12 mouse cellular contexts compared by ENCODE assay signal in the genomic region with DNA sequence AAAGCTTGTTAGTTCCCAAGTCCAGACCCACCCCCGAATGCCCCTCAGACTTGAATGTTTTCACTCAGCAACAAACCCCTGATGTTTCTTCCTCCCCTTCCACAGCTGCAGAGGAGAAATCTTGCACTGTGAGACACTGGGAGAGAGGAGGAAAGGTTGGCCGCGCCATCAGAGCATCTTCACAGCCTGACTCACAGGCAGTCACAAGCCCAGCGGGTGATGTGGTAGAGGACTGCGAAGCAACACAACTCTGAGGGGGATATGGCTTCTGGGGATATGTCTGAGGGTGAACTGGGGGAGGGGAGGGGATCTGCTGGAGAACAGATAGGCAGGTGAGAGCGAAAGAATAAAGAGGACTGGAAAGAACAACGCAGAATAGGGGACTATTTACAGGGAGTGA. TPM values are rescaled to one million over a fixed set of nuclear protein-coding genes. Genes with fewer than 3 reads are reported as not detected.
DNase-seq lines count a peak whose midpoint lies in the region; ATAC-seq and TF ChIP-seq lines count a peak whose summit lies in the region.
"Had no signal": no experiment of that assay in that cellular context is flagged by ENCODE, and none has a peak within 500 bp of the region (broad histone marks: within the 10 kb centered on the region; RNA-seq: fewer than 3 reads in every experiment).

No protein-coding gene starts in this region.

- no peaks in the 10 kb centered on the region for H3K36me3 ChIP-seq in liver, embryonic 11.5 days (ENCODE audit: control insufficient read depth, insufficient read depth, low read length)
- H3K36me3 ChIP-seq in liver, postnatal 0 days (replicated peaks; ENCODE audit: insufficient read depth, low read length), result no peaks in the 10 kb centered on the region
- H3K36me3 ChIP-seq in embryonic facial prominence, embryonic 14.5 days (ENCODE audit: control insufficient read depth, insufficient read depth, low read length), result no peaks in the 10 kb centered on the region
- H3K36me3 ChIP-seq in hindbrain, embryonic 15.5 days, result no peaks in the 10 kb centered on the region
- no peaks in the 10 kb centered on the region for H3K36me3 ChIP-seq in midbrain, embryonic 15.5 days (replicated peaks)
- no peaks in the 10 kb centered on the region for H3K36me3 ChIP-seq in kidney, embryonic 14.5 days (ENCODE audit: control insufficient read depth, insufficient read depth, low read length)

- H3K4me3 ChIP-seq in liver, embryonic 11.5 days (ENCODE audit: low read depth, low read length), result no peak overlapping the region
- H3K4me3 ChIP-seq in liver, postnatal 0 days (ENCODE audit: low read depth, low read length), result no peak overlapping the region
- peak overlapping the region; percentile 63; the same call in 1 of the 2 replicates for H3K4me3 ChIP-seq in embryonic facial prominence, embryonic 14.5 days (ENCODE audit: low read depth, low read length)
- peak overlapping the region; percentile 79 for H3K4me3 ChIP-seq in hindbrain, embryonic 15.5 days
- H3K4me3 ChIP-seq in midbrain, embryonic 15.5 days, result peak overlapping the region; percentile 88
- no peak overlapping the region for H3K4me3 ChIP-seq in kidney, embryonic 14.5 days (ENCODE audit: low read length)
- H3K4me3 ChIP-seq: myocyte had no signal

- 25% methylated on average over 7 of the region's 7 CpGs for WGBS in liver, embryonic 11.5 days
- WGBS in liver, postnatal 0 days (ENCODE audit: insufficient replicate concordance), result 27% methylated on average over 7 of the region's 7 CpGs
- 22% methylated on average over 7 of the region's 7 CpGs for WGBS in embryonic facial prominence, embryonic 14.5 days
- WGBS in hindbrain, embryonic 15.5 days, result 15% methylated on average over 7 of the region's 7 CpGs
- whole genome bisulfite sequencing in midbrain, embryonic 15.5 days, result 17% methylated on average over 7 of the region's 7 CpGs
- WGBS in kidney, embryonic 14.5 days, result 16% methylated on average over 7 of the region's 7 CpGs

- TF ChIP-seq EP300 in liver, postnatal 0 days (IDR thresholded peaks at IDR 0.05; ENCODE audit: low read depth), result no peak

- H3K27me3 ChIP-seq in liver, embryonic 11.5 days (replicated peaks; ENCODE audit: control insufficient read depth, insufficient read depth, low read length), result peaks cover 6% of the 10 kb centered on the region; the same call in 1 of the 2 replicates
- peaks cover 17% of the 10 kb centered on the region for H3K27me3 ChIP-seq in liver, postnatal 0 days (ENCODE audit: insufficient read depth, low read length)
- peaks cover 10% of the 10 kb centered on the region for H3K27me3 ChIP-seq in embryonic facial prominence, embryonic 14.5 days (replicated peaks; ENCODE audit: control insufficient read depth, insufficient read depth, low read length)
- H3K27me3 ChIP-seq in hindbrain, embryonic 15.5 days, result no peaks in the 10 kb centered on the region
- H3K27me3 ChIP-seq in midbrain, embryonic 15.5 days (replicated peaks), result no peaks in the 10 kb centered on the region
- peaks cover 7% of the 10 kb centered on the region; the same call in 1 of the 2 replicates for H3K27me3 ChIP-seq in kidney, embryonic 14.5 days (ENCODE audit: control insufficient read depth, insufficient read depth, low read length)

- no peak overlapping the region for H3K9ac ChIP-seq in liver, embryonic 11.5 days (ENCODE audit: low read depth, low read length)
- H3K9ac ChIP-seq in liver, postnatal 0 days (replicated peaks), result no peak overlapping the region
- H3K9ac ChIP-seq in embryonic facial prominence, embryonic 14.5 days (ENCODE audit: low read depth, low read length), result no peak overlapping the region
- peak overlapping the region; percentile 78 for H3K9ac ChIP-seq in hindbrain, embryonic 15.5 days
- peak overlapping the region; percentile 76 for H3K9ac ChIP-seq in midbrain, embryonic 15.5 days
- H3K9ac ChIP-seq in kidney, embryonic 14.5 days (ENCODE audit: low read depth, low read length), result no peak overlapping the region

- H3K9me3 ChIP-seq in liver, embryonic 11.5 days (ENCODE audit: control insufficient read depth, low read length), result no peaks in the 10 kb centered on the region
- no peaks in the 10 kb centered on the region for H3K9me3 ChIP-seq in liver, postnatal 0 days (ENCODE audit: low read length)
- no peaks in the 10 kb centered on the region for H3K9me3 ChIP-seq in embryonic facial prominence, embryonic 14.5 days (ENCODE audit: control insufficient read depth, low read length)
- no peaks in the 10 kb centered on the region for H3K9me3 ChIP-seq in hindbrain, embryonic 15.5 days
- H3K9me3 ChIP-seq in midbrain, embryonic 15.5 days, result no peaks in the 10 kb centered on the region
- no peaks in the 10 kb centered on the region for H3K9me3 ChIP-seq in kidney, embryonic 14.5 days (ENCODE audit: control insufficient read depth, low read length)

- ATAC-seq in liver, embryonic 11.5 days (replicated peaks; ENCODE audit: low FRiP score), result no peak
- no peak for ATAC-seq in liver, postnatal 0 days
- ATAC-seq in embryonic facial prominence, embryonic 14.5 days (ENCODE audit: low read depth), result no peak
- no peak for ATAC-seq in hindbrain, embryonic 15.5 days (ENCODE audit: low FRiP score, low read depth)
- no peak for ATAC-seq in midbrain, embryonic 15.5 days (replicated peaks)
- ATAC-seq in megakaryocyte progenitor cell, adult 5-6 weeks (replicated peaks; ENCODE audit: poor library complexity), result no peak
- ATAC-seq in kidney, embryonic 14.5 days (ENCODE audit: low FRiP score, low TSS enrichment), result no peak

- no peak for DNase-seq in liver, embryonic 11.5 days (ENCODE audit: low spot score)
- DNase-seq in liver, postnatal 0 days, result no peak
- no peak for DNase-seq in embryonic facial prominence, embryonic 14.5 days (ENCODE audit: low spot score)
- DNase-seq in cerebellum, adult 18-20 months, result no peak

- no peak for TF ChIP-seq CTCF in liver, postnatal 0 days (IDR thresholded peaks at IDR 0.05; ENCODE audit: low read depth)

- no peak overlapping the region for H3K27ac ChIP-seq in liver, embryonic 11.5 days (ENCODE audit: low read depth, low read length)
- H3K27ac ChIP-seq in liver, postnatal 0 days (ENCODE audit: low read depth), result no peak overlapping the region
- no peak overlapping the region for H3K27ac ChIP-seq in embryonic facial prominence, embryonic 14.5 days (replicated peaks; ENCODE audit: low read depth, low read length)
- H3K27ac ChIP-seq in hindbrain, embryonic 15.5 days (replicated peaks), result peak overlapping the region; percentile 67
- peak overlapping the region; percentile 75; the same call in 1 of the 2 replicates for H3K27ac ChIP-seq in midbrain, embryonic 15.5 days
- H3K27ac ChIP-seq in kidney, embryonic 14.5 days (ENCODE audit: low read depth, low read length), result no peak overlapping the region

- peak overlapping the region; percentile 100 for H3K4me2 ChIP-seq in liver, embryonic 11.5 days
- no peak overlapping the region for H3K4me2 ChIP-seq in liver, postnatal 0 days (ENCODE audit: low read depth, low read length)
- peak overlapping the region; percentile 98; the same call in 1 of the 2 replicates for H3K4me2 ChIP-seq in embryonic facial prominence, embryonic 14.5 days (ENCODE audit: low read depth, low read length)
- peak overlapping the region; percentile 74 for H3K4me2 ChIP-seq in hindbrain, embryonic 15.5 days
- H3K4me2 ChIP-seq in midbrain, embryonic 15.5 days, result peak overlapping the region; percentile 89
- no peak overlapping the region for H3K4me2 ChIP-seq in kidney, embryonic 14.5 days (replicated peaks; ENCODE audit: low read depth, low read length)

- peaks cover 11% of the 10 kb centered on the region for H3K4me1 ChIP-seq in liver, embryonic 11.5 days (replicated peaks; ENCODE audit: control insufficient read depth, insufficient read depth, low read length)
- H3K4me1 ChIP-seq in liver, postnatal 0 days (ENCODE audit: insufficient read depth), result peaks cover 15% of the 10 kb centered on the region
- peaks cover 15% of the 10 kb centered on the region for H3K4me1 ChIP-seq in embryonic facial prominence, embryonic 14.5 days (ENCODE audit: control insufficient read depth, insufficient read depth, low read length)
- peaks cover 32% of the 10 kb centered on the region for H3K4me1 ChIP-seq in hindbrain, embryonic 15.5 days (replicated peaks)
- peaks cover 28% of the 10 kb centered on the region for H3K4me1 ChIP-seq in midbrain, embryonic 15.5 days
- H3K4me1 ChIP-seq in kidney, embryonic 14.5 days (ENCODE audit: control insufficient read depth, insufficient read depth, low read length), result peaks cover 9% of the 10 kb centered on the region; the same call in 1 of the 2 replicates

RNA-seq across cellular contexts. Expression of a gene that starts 1.3 kb away (rescaled TPM):
- 1.2 and 1.6 TPM in 2 replicates for polyA plus RNA-seq in liver, embryonic 11.5 days (2014; fragmentation: Nextera tagmentation; extraction: Ambion mirVana)
- 0.19 and 0.49 TPM in 2 replicates for polyA plus RNA-seq in liver, postnatal 0 days (2015; fragmentation: Nextera tagmentation; extraction: Ambion mirVana)
- 1.4 and 2.8 TPM in 2 replicates for polyA plus RNA-seq in embryonic facial prominence, embryonic 14.5 days (2014; fragmentation: Nextera tagmentation; extraction: Ambion mirVana)
- 51.9 and 59.2 TPM in 2 replicates for polyA plus RNA-seq in hindbrain, embryonic 15.5 days (2015; fragmentation: Nextera tagmentation; extraction: Ambion mirVana)
- 59.6 and 59.8 TPM in 2 replicates for polyA plus RNA-seq in midbrain, embryonic 15.5 days (2015; fragmentation: Nextera tagmentation; extraction: Ambion mirVana)
- total RNA-seq in megakaryocyte progenitor cell, adult 5-6 weeks (2015), result 0.24 and 0.42 TPM in 2 replicates
- total RNA-seq in megakaryocyte progenitor cell, adult 5-6 weeks (2017), result 0.27 and 0.67 TPM in 2 replicates
- polyA plus RNA-seq in kidney, embryonic 14.5 days (2014; fragmentation: Nextera tagmentation; extraction: Ambion mirVana), result 0.49 and 0.73 TPM in 2 replicates

RNA-seq across cellular contexts. Expression of a gene that starts 5.9 kb away (rescaled TPM):
- 18.8 and 22.8 TPM in 2 replicates for polyA plus RNA-seq in liver, embryonic 11.5 days (2014; fragmentation: Nextera tagmentation; extraction: Ambion mirVana)
- 5.0 and 5.7 TPM in 2 replicates for polyA plus RNA-seq in liver, postnatal 0 days (2015; fragmentation: Nextera tagmentation; extraction: Ambion mirVana)
- 22.4 and 23.9 TPM in 2 replicates for polyA plus RNA-seq in embryonic facial prominence, embryonic 14.5 days (2014; fragmentation: Nextera tagmentation; extraction: Ambion mirVana)
- polyA plus RNA-seq in hindbrain, embryonic 15.5 days (2015; fragmentation: Nextera tagmentation; extraction: Ambion mirVana), result 20.0 and 22.6 TPM in 2 replicates
- 22.4 and 26.7 TPM in 2 replicates for polyA plus RNA-seq in midbrain, embryonic 15.5 days (2015; fragmentation: Nextera tagmentation; extraction: Ambion mirVana)
- total RNA-seq in megakaryocyte progenitor cell, adult 5-6 weeks (2015), result 51.1 and 53.8 TPM in 2 replicates
- 69.3 and 75.9 TPM in 2 replicates for total RNA-seq in megakaryocyte progenitor cell, adult 5-6 weeks (2017)
- polyA plus RNA-seq in kidney, embryonic 14.5 days (2014; fragmentation: Nextera tagmentation; extraction: Ambion mirVana), result 33.8 and 35.1 TPM in 2 replicates

RNA-seq across cellular contexts. Expression of a gene that starts 18.6 kb away (rescaled TPM):
- polyA plus RNA-seq in liver, embryonic 11.5 days (2014; fragmentation: Nextera tagmentation; extraction: Ambion mirVana), result 110 and 116 TPM in 2 replicates
- 50.1 and 52.2 TPM in 2 replicates for polyA plus RNA-seq in liver, postnatal 0 days (2015; fragmentation: Nextera tagmentation; extraction: Ambion mirVana)
- 93.4 and 96.9 TPM in 2 replicates for polyA plus RNA-seq in embryonic facial prominence, embryonic 14.5 days (2014; fragmentation: Nextera tagmentation; extraction: Ambion mirVana)
- polyA plus RNA-seq in hindbrain, embryonic 15.5 days (2015; fragmentation: Nextera tagmentation; extraction: Ambion mirVana), result 148 and 158 TPM in 2 replicates
- 144 and 146 TPM in 2 replicates for polyA plus RNA-seq in midbrain, embryonic 15.5 days (2015; fragmentation: Nextera tagmentation; extraction: Ambion mirVana)
- total RNA-seq in megakaryocyte progenitor cell, adult 5-6 weeks (2015), result 92.5 and 93.9 TPM in 2 replicates
- total RNA-seq in megakaryocyte progenitor cell, adult 5-6 weeks (2017), result 33.4 and 37.2 TPM in 2 replicates
- 84.6 and 107 TPM in 2 replicates for polyA plus RNA-seq in kidney, embryonic 14.5 days (2014; fragmentation: Nextera tagmentation; extraction: Ambion mirVana)

RNA-seq across cellular contexts. Expression of a gene that starts 22.7 kb away (rescaled TPM):
- polyA plus RNA-seq in liver, embryonic 11.5 days (2014; fragmentation: Nextera tagmentation; extraction: Ambion mirVana), result 117 and 144 TPM in 2 replicates
- 18.6 and 27.8 TPM in 2 replicates for polyA plus RNA-seq in liver, postnatal 0 days (2015; fragmentation: Nextera tagmentation; extraction: Ambion mirVana)
- 0.30 TPM in 1 of 2 replicates, not detected in the other for polyA plus RNA-seq in embryonic facial prominence, embryonic 14.5 days (2014; fragmentation: Nextera tagmentation; extraction: Ambion mirVana)
- 0.09 TPM in 2 replicates for polyA plus RNA-seq in hindbrain, embryonic 15.5 days (2015; fragmentation: Nextera tagmentation; extraction: Ambion mirVana)
- polyA plus RNA-seq in midbrain, embryonic 15.5 days (2015; fragmentation: Nextera tagmentation; extraction: Ambion mirVana), result 0.05 and 0.14 TPM in 2 replicates
- total RNA-seq in megakaryocyte progenitor cell, adult 5-6 weeks (2015), result 8.0 and 12.1 TPM in 2 replicates
- 9.6 and 16.7 TPM in 2 replicates for total RNA-seq in megakaryocyte progenitor cell, adult 5-6 weeks (2017)
- 1.3 and 1.5 TPM in 2 replicates for polyA plus RNA-seq in kidney, embryonic 14.5 days (2014; fragmentation: Nextera tagmentation; extraction: Ambion mirVana)
- total RNA-seq: gastrocnemius, postnatal 36 days; heart, postnatal 4 days; layer of hippocampus, postnatal 25 days had no signal
- polyA plus RNA-seq: myocyte had no signal

RNA-seq across cellular contexts. Expression of a gene that starts 24.3 kb away (rescaled TPM):
- polyA plus RNA-seq in liver, embryonic 11.5 days (2014; fragmentation: Nextera tagmentation; extraction: Ambion mirVana), result 12.7 and 13.5 TPM in 2 replicates
- polyA plus RNA-seq in liver, postnatal 0 days (2015; fragmentation: Nextera tagmentation; extraction: Ambion mirVana), result 1.4 and 2.1 TPM in 2 replicates
- polyA plus RNA-seq in embryonic facial prominence, embryonic 14.5 days (2014; fragmentation: Nextera tagmentation; extraction: Ambion mirVana), result 27.9 and 33.9 TPM in 2 replicates
- 35.5 and 39.2 TPM in 2 replicates for polyA plus RNA-seq in hindbrain, embryonic 15.5 days (2015; fragmentation: Nextera tagmentation; extraction: Ambion mirVana)
- polyA plus RNA-seq in midbrain, embryonic 15.5 days (2015; fragmentation: Nextera tagmentation; extraction: Ambion mirVana), result 33.5 and 37.5 TPM in 2 replicates
- 14.3 and 18.0 TPM in 2 replicates for total RNA-seq in megakaryocyte progenitor cell, adult 5-6 weeks (2015)
- 2.3 and 5.2 TPM in 2 replicates for total RNA-seq in megakaryocyte progenitor cell, adult 5-6 weeks (2017)
- 34.5 and 49.3 TPM in 2 replicates for polyA plus RNA-seq in kidney, embryonic 14.5 days (2014; fragmentation: Nextera tagmentation; extraction: Ambion mirVana)

Comparison
In these comparisons a context has a peak if more than half of its experiments do, and no peak if none do; other contexts are left out.
1. H3K4me2 ChIP-seq: peak in liver, embryonic 11.5 days (single experiment), embryonic facial prominence, embryonic 14.5 days (single experiment), hindbrain, embryonic 15.5 days (single experiment) and midbrain, embryonic 15.5 days (single experiment); none in liver, postnatal 0 days (single experiment) and kidney, embryonic 14.5 days (single experiment).
2. H3K27ac ChIP-seq: peak in hindbrain, embryonic 15.5 days (single experiment) and midbrain, embryonic 15.5 days (single experiment); none in liver, embryonic 11.5 days (single experiment), liver, postnatal 0 days (single experiment), embryonic facial prominence, embryonic 14.5 days (single experiment) and kidney, embryonic 14.5 days (single experiment).
3. H3K4me3 ChIP-seq: peak in embryonic facial prominence, embryonic 14.5 days (single experiment), hindbrain, embryonic 15.5 days (single experiment) and midbrain, embryonic 15.5 days (single experiment); none in liver, embryonic 11.5 days (single experiment), liver, postnatal 0 days (single experiment) and kidney, embryonic 14.5 days (single experiment).
4. H3K9ac ChIP-seq: peak in hindbrain, embryonic 15.5 days (single experiment) and midbrain, embryonic 15.5 days (single experiment); none in liver, embryonic 11.5 days (single experiment), liver, postnatal 0 days (single experiment), embryonic facial prominence, embryonic 14.5 days (single experiment) and kidney, embryonic 14.5 days (single experiment).
5. RNA of a gene that starts 1.3 kb away (polyA plus RNA-seq): 59.6 to 59.8 TPM in midbrain, embryonic 15.5 days and 51.9 to 59.2 TPM in hindbrain, embryonic 15.5 days; 1.2 to 1.6 TPM in liver, embryonic 11.5 days, 1.4 to 2.8 TPM in embryonic facial prominence, embryonic 14.5 days, 0.19 to 0.49 TPM in liver, postnatal 0 days and 0.49 to 0.73 TPM in kidney, embryonic 14.5 days; every median in the first group is over 10 times any median in the second.